Mouse (Mus musculus) heart, embryonic 16.5 days (tissue): Measurements from ENCODE around the gene Ifit3. TPM values are rescaled to one million over a fixed set of nuclear protein-coding genes. Genes with fewer than 3 reads are reported as not detected.
"Not testable (repeated sequence)": the region's sequence is repeated elsewhere in the genome, so short reads cannot be mapped to it uniquely, and the experiment has no call there.

ENCODE experiments used
- ATAC-seq: fragments of 200-750 bp; cut with Nextera tagmentation; replicated peaks from 2 replicates; pipeline ENCODE4 v1.8.0; 2017; ENCODE audit warnings: moderate number of reproducible peaks; ENCODE audit not compliant: insufficient read depth, low FRiP score; ENCODE audit errors: extremely low read depth
- H3K27ac ChIP-seq: fragments of 300-500 bp; sonication (generic); 2 replicates; pipeline ENCODE4 v1.5.1; 2014; ENCODE audit warnings: mild to moderate bottlenecking, low read length, control low read depth, moderate library complexity
- H3K27me3 ChIP-seq: fragments of 300-500 bp; sonication (generic); 2 replicates; pipeline ENCODE4 v1.6.1; 2014; ENCODE audit warnings: low read length, mixed read lengths; ENCODE audit not compliant: control insufficient read depth, insufficient read depth
- H3K36me3 ChIP-seq: fragments of 300-500 bp; sonication (generic); 2 replicates; pipeline ENCODE4 v1.6.1; 2014; ENCODE audit not compliant: control insufficient read depth, insufficient read depth
- H3K4me1 ChIP-seq: fragments of 300-500 bp; sonication (generic); 2 replicates; pipeline ENCODE4 v1.6.1; 2014; ENCODE audit warnings: low read length, mixed read lengths; ENCODE audit not compliant: control insufficient read depth, insufficient read depth
- H3K4me2 ChIP-seq: fragments of 300-500 bp; sonication (generic); 2 replicates; pipeline ENCODE4 v1.6.1; 2014; ENCODE audit warnings: low read depth, mild to moderate bottlenecking, control low read depth, low read length
- H3K4me3 ChIP-seq: fragments of 300-500 bp; sonication (generic); 2 replicates; pipeline ENCODE4 v1.5.1; 2014; ENCODE audit warnings: mild to moderate bottlenecking, control low read depth, low read length
- H3K9ac ChIP-seq: fragments of 300-500 bp; sonication (generic); 2 replicates; pipeline ENCODE4 v1.6.1; 2014; ENCODE audit warnings: low read length, control low read depth
- H3K9me3 ChIP-seq: fragments of 300-500 bp; sonication (generic); replicated peaks from 2 replicates; pipeline ENCODE4 v1.6.1; 2016; ENCODE audit warnings: low read length; ENCODE audit not compliant: control insufficient read depth
- WGBS: fragments of 180-500 bp; shearing (Covaris S2); extraction: QIAGEN DNeasy Blood & Tissue Kit; methylation state at CpG from one replicate; pipeline ENCODE4 v1.1.7; 2014; 5-methylcytosine and 5-hydroxymethylcytosine counted together
- polyA plus RNA-seq: library from polyadenylated mRNA; unstranded; fragments of >200 nt; fragmentation: Nextera tagmentation; extraction: Ambion mirVana; gene quantifications from 2 replicates; pipeline ENCODE4 v1.2.1, GENCODE M21; 2015

The Ifit3 gene
- polyA plus RNA-seq, result 2.1 and 3.7 TPM in 2 replicates

DNA sequence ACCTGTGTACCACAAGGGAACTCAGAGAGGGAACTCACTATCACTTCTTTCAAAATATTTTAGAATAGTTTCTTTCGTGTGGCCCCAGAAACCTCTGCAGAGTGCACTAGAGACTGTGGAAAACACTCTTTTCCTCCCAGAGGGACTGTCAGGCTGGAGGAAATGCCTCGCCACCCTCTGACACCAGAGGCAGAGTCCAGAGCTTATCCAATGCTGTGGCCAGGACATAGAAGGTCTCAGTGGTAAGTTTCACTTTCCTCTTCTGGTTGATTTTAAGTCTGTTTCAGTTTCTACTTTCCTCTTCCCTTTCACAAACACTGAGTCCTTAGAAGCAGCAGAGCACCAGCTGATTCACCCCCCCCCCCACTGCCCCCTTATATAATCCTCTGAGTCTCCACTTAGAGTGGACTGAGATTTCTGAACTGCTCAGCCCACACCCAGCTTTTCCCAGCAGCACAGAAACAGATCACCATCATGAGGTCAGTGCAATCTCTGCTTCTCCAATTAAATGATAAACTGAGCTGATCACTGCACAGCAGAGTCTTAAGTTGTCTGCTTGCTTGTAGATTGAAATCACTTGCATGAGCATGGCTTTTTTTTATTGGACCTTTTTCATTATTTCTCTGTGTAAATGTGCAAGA, at the start of gene Ifit3:
Gene Ifit3 (plus strand): TSS at position 406 of the 641 bp plus-strand sequence.
- ATAC-seq, H3K9ac ChIP-seq, H3K36me3 ChIP-seq, H3K9me3 ChIP-seq, H3K27ac ChIP-seq, H3K4me2 ChIP-seq, H3K4me1 ChIP-seq, H3K4me3 ChIP-seq, H3K27me3 ChIP-seq: not testable (repeated sequence)
- WGBS, result 38% methylated on average over 2 of the region's 2 CpGs

DNA sequence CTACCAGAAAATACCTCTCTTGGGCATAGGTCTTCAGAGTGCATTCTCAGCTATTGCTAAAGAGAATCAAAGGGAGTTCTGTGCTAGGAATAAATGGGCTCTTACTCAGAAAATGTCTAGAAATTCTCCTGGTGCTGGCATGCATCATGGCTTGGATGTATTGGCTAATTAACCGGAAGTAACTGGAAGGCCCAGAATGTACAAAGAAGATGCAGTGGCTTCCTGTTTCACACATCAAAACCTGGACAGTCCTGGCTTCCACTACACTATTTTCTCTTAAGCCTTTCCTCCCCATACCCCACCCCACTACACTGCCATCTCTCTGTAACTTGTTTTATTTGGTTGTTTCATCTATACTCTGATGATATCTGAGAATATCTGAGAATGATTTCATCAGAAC, 43.9 kb upstream of the Ifit3 start:
- Histone ChIP-seq H3K27me3 (no peaks in the 10 kb centered on the region), H3K4me1 (no peaks in the 10 kb centered on the region), H3K4me2 (no peak overlapping the region), H3K9me3 (no peaks in the 10 kb centered on the region), H3K4me3 (no peak overlapping the region), H3K9ac (no peak overlapping the region), H3K36me3 (no peaks in the 10 kb centered on the region), H3K27ac (no peak overlapping the region)
- no peak for ATAC-seq
- 77% methylated on average over 1 of the region's 1 CpGs for WGBS

DNA sequence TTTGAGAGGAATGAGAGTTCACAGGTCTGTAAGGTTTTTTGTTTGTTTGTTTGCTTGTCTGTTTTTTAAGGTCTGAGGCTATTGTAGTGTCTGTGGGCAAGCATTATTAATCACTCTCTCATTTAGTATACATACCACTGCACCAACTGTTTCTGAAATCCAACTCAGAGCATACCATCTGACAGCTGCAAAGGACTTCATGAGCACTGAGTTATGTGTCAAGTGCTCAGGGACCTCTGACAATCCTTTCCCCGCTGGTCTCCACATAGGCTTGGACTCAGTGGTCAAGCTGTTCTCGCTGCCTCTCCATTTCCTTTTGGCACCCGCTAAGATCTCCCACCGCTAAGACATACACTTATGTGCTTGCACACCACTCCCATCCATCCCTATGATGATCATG, 37.1 kb upstream of the Ifit3 start:
- Histone ChIP-seq H3K9ac (no peak overlapping the region), H3K27me3 (no peaks in the 10 kb centered on the region), H3K27ac (no peak overlapping the region), H3K4me2 (no peak overlapping the region), H3K4me1 (no peaks in the 10 kb centered on the region; the same call in 1 of the 2 replicates), H3K4me3 (no peak overlapping the region), H3K36me3 (no peaks in the 10 kb centered on the region), H3K9me3 (no peaks in the 10 kb centered on the region)
- 84% methylated on average over 4 of the region's 4 CpGs for WGBS
- ATAC-seq, result no peak

DNA sequence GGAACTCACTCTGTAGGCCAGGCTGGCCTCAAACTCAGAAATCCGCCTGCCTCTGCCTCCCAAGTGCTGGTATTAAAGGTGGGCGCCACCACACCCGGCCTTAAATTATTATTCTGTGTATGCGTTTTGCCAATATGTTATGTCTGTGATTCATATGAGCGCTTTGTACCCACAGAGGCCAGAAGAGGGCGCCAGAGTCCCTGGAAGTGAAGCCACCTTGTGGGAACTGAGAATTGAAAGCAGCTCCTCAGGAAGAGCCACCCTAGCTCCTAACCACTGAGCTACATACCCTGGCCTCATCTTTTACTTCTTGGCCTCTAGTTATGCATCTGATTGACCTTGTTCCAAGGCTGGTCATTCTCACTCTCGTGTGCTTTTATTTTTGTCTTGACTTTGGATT, 35.4 kb upstream of the Ifit3 start:
- no peaks in the 10 kb centered on the region for H3K36me3 ChIP-seq
- WGBS, result 27% methylated on average over 7 of the region's 7 CpGs
- H3K27ac ChIP-seq, result no peak overlapping the region
- H3K4me2 ChIP-seq, result no peak overlapping the region
- no peaks in the 10 kb centered on the region for H3K9me3 ChIP-seq
- no peak for ATAC-seq
- H3K4me3 ChIP-seq, result no peak overlapping the region
- no peak overlapping the region for H3K9ac ChIP-seq
- no peaks in the 10 kb centered on the region for H3K27me3 ChIP-seq
- peaks cover 7% of the 10 kb centered on the region; the same call in 1 of the 2 replicates for H3K4me1 ChIP-seq

DNA sequence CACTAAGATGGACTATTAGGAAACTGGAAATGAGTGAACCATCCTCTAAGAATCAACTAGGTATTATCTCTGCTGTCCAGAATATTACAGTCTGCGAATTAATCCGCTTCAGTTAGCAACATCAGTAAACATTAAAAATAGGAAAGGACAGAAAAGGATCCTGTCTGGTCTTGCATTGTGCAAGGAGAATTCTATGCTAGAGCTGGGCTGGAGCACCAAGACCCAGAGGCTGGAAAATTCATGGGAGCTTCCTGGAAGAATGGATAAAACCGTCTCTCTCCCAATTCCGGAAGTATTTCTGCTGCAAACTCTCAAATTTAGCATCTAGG, 33.2 kb upstream of the Ifit3 start:
- Histone ChIP-seq H3K4me1 (peaks cover 14% of the 10 kb centered on the region), H3K9ac (0 out of 2 replicates have a peak overlapping the region, but pooled peaks have one; percentile 3), H3K9me3 (no peaks in the 10 kb centered on the region), H3K36me3 (no peaks in the 10 kb centered on the region), H3K4me3 (peak overlapping the region; percentile 61), H3K27ac (peak overlapping the region; percentile 74; the same call in 1 of the 2 replicates), H3K4me2 (peak overlapping the region; percentile 70), H3K27me3 (no peaks in the 10 kb centered on the region)
- no peak for ATAC-seq
- 30% methylated on average over 4 of the region's 4 CpGs for WGBS

GRCm38 (mm10) chr19:34550534-34551223, 32.7 kb upstream of the Ifit3 start, which contains the start of gene Ifit2:
Gene Ifit2 (plus strand): TSS chr19:34550694.
- Histone ChIP-seq H3K9ac (peak within 1 kb of the TSS; percentile 51), H3K27ac (peak within 1 kb of the TSS; percentile 85)
- WGBS, result 2% methylated on average over 22 of the region's 22 CpGs

GRCm38 (mm10) chr19:34551981-34552380, 31.4 kb upstream of the Ifit3 start:
- Histone ChIP-seq H3K27me3 (no peaks in the 10 kb centered on the region), H3K9me3 (no peaks in the 10 kb centered on the region), H3K36me3 (no peaks in the 10 kb centered on the region), H3K4me2 (peak overlapping the region; percentile 49), H3K4me1 (peaks cover 14% of the 10 kb centered on the region), H3K27ac (peak overlapping the region; percentile 85), H3K9ac (peak overlapping the region; percentile 12), H3K4me3 (peak overlapping the region; percentile 6)
- 27% methylated on average over 5 of the region's 5 CpGs for WGBS
- ATAC-seq, result no peak

More at GRCm38 (mm10) chr19:34550534-34551223, 32.7 kb upstream of the Ifit3 start, which contains the start of gene Ifit2:
- Histone ChIP-seq H3K36me3 (no peaks in the 10 kb centered on the region), H3K27me3 (no peaks in the 10 kb centered on the region), H3K9me3 (no peaks in the 10 kb centered on the region), H3K4me3 (peak within 1 kb of the TSS; percentile 61), H3K4me2 (peak within 1 kb of the TSS; percentile 70), H3K4me1 (peaks cover 14% of the 10 kb centered on the region)
- peak; percentile 89 for ATAC-seq

- H3K27ac ChIP-seq, result peak overlapping the region; percentile 85
- H3K9me3 ChIP-seq, result no peaks in the 10 kb centered on the region
- H3K36me3 ChIP-seq, result no peaks in the 10 kb centered on the region
- peak; percentile 37; the same call in 1 of the 2 replicates for ATAC-seq
- H3K4me3 ChIP-seq, result peak overlapping the region; percentile 21
- 23% methylated on average over 6 of the region's 6 CpGs for WGBS
- H3K27me3 ChIP-seq, result no peaks in the 10 kb centered on the region
- peak overlapping the region; percentile 49 for H3K4me2 ChIP-seq
- H3K4me1 ChIP-seq, result peaks cover 14% of the 10 kb centered on the region
- peak overlapping the region; percentile 12; the same call in 1 of the 2 replicates for H3K9ac ChIP-seq
Measured at GRCm38 (mm10) chr19:34553021-34553420, 30.3 kb upstream of the Ifit3 start.

GRCm38 (mm10) chr19:34553522-34553921, 29.8 kb upstream of the Ifit3 start:
- peak overlapping the region; percentile 85 for H3K27ac ChIP-seq
- no peaks in the 10 kb centered on the region for H3K9me3 ChIP-seq
- no peaks in the 10 kb centered on the region for H3K36me3 ChIP-seq
- peak overlapping the region; percentile 21; the same call in 1 of the 2 replicates for H3K4me3 ChIP-seq
- no peaks in the 10 kb centered on the region for H3K27me3 ChIP-seq
- peaks cover 14% of the 10 kb centered on the region for H3K4me1 ChIP-seq
- ATAC-seq, result no peak
- 0 out of 2 replicates have a peak overlapping the region, but pooled peaks have one; percentile 12 for H3K9ac ChIP-seq
- H3K4me2 ChIP-seq, result peak overlapping the region; percentile 49
- WGBS, result 48% methylated on average over 3 of the region's 3 CpGs
